Mouse (Mus musculus): Measurements from ENCODE around the gene Olfr138. TPM values are rescaled to one million over a fixed set of nuclear protein-coding genes. Genes with fewer than 3 reads are reported as not detected.

The Olfr138 gene
- not detected in 2 replicates for total RNA-seq (2014; fragmentation: Nextera tagmentation)
- not detected in 2 replicates for total RNA-seq (2017)

GRCm38 (mm10) chr17:38260735-38261134 is at the start of gene Olfr138:
Olfr138 (plus strand) TSS chr17:38261035.
- ATAC-seq (replicated peaks; ENCODE audit: poor library complexity, severe bottlenecking): no peak

GRCm38 (mm10) chr17:38307470-38307869 is 46.6 kb downstream of the Olfr138 start, which contains the start of gene Olfr137:
Olfr137 (minus strand) TSS chr17:38307570.
- ATAC-seq (replicated peaks; ENCODE audit: poor library complexity, severe bottlenecking): no peak

Other genes starting within 250 kb of the Olfr138 start
- not detected in 2 replicates for gene Olfr129, start 201.0 kb upstream of the Olfr138 start, total RNA-seq (2014; fragmentation: Nextera tagmentation)
- gene Olfr129, start 201.0 kb upstream of the Olfr138 start, total RNA-seq (2017): not detected in 2 replicates
- gene Olfr130, start 197.1 kb upstream of the Olfr138 start, total RNA-seq (2014; fragmentation: Nextera tagmentation): not detected in 2 replicates
- not detected in 2 replicates for gene Olfr130, start 197.1 kb upstream of the Olfr138 start, total RNA-seq (2017)
- not detected in 2 replicates for gene Olfr131, start 172.3 kb upstream of the Olfr138 start, total RNA-seq (2014; fragmentation: Nextera tagmentation)
- not detected in 2 replicates for gene Olfr131, start 172.3 kb upstream of the Olfr138 start, total RNA-seq (2017)
- not detected in 2 replicates for gene Olfr132, start 126.5 kb upstream of the Olfr138 start, total RNA-seq (2014; fragmentation: Nextera tagmentation)
- not detected in 2 replicates for gene Olfr132, start 126.5 kb upstream of the Olfr138 start, total RNA-seq (2017)
- not detected in 2 replicates for gene Olfr133, start 115.8 kb upstream of the Olfr138 start, total RNA-seq (2014; fragmentation: Nextera tagmentation)
- gene Olfr133, start 115.8 kb upstream of the Olfr138 start, total RNA-seq (2017): not detected in 2 replicates
- gene Olfr134, start 89.6 kb upstream of the Olfr138 start, total RNA-seq (2014; fragmentation: Nextera tagmentation): not detected in 2 replicates
- gene Olfr134, start 89.6 kb upstream of the Olfr138 start, total RNA-seq (2017): not detected in 2 replicates
- gene Olfr135, start 56.7 kb upstream of the Olfr138 start, total RNA-seq (2014; fragmentation: Nextera tagmentation): not detected in 2 replicates
- not detected in 2 replicates for gene Olfr135, start 56.7 kb upstream of the Olfr138 start, total RNA-seq (2017)
- not detected in 2 replicates for gene Olfr137, start 46.5 kb downstream of the Olfr138 start, total RNA-seq (2014; fragmentation: Nextera tagmentation)
- not detected in 2 replicates for gene Olfr137, start 46.5 kb downstream of the Olfr138 start, total RNA-seq (2017)
- not detected in 2 replicates for gene Olfr136, start 68.8 kb downstream of the Olfr138 start, total RNA-seq (2014; fragmentation: Nextera tagmentation)
- gene Olfr136, start 68.8 kb downstream of the Olfr138 start, total RNA-seq (2017): not detected in 2 replicates
- not detected in 2 replicates for gene Esp36, start 159.2 kb downstream of the Olfr138 start, total RNA-seq (2014; fragmentation: Nextera tagmentation)
- gene Esp36, start 159.2 kb downstream of the Olfr138 start, total RNA-seq (2017): not detected in 2 replicates